Mouse (Mus musculus): ENCODE results near the gene Svs2. TPM values are rescaled to one million over a fixed set of nuclear protein-coding genes. Genes with fewer than 3 reads are reported as not detected.

Gene Svs2
- polyA plus RNA-seq, 1 experiment from 2014 or later, result not detected

DNA sequence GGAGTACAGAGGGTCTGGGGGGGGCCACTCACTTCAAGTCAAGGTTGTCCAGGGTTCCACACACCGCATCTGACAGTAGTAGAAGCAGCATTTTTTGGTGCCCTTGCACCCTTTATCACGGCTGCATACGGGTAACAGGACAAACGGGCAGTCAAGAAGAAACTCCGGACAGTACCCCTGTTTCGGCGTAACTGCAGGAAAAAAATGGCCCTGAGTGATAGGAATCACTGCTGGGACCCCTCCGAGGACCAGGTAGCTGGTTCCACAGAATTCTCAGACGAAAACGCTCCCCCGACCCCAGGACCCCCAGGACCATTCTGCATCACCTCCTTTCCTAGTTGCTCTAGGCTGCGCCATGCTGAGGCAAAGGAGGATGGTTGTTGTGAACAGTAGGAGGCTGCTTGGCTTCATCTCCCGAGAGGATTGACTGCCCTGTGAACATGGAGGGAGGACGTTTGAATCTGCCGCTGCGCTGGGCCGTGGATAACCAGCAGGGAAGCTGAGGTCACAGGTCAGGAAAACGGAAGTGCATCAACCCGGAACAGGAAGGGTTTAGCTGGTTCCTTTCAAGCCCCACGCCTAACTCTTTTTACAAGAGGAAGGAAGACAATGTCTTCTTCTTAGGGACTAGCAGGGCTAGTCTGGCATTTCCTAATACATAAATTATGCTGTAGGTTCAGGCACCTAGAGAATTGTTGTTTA, 38.5 kb downstream of the Svs2 start, which contains the start of gene Wfdc15a:
Wfdc15a (minus strand) TSS at position 505 of the 702 bp plus-strand sequence.
- Histone ChIP-seq H3K27me3 (no peaks in the 10 kb centered on the region), H3K4me1 (replicated peaks) (no peaks in the 10 kb centered on the region), H3K36me3 (no peaks in the 10 kb centered on the region), H3K4me2 (no peak within 1 kb of the TSS), H3K4me3 (replicated peaks) (no peak within 1 kb of the TSS), H3K9ac (replicated peaks) (no peak within 1 kb of the TSS), H3K27ac (no peak within 1 kb of the TSS), H3K9me3 (no peaks in the 10 kb centered on the region)
- WGBS, result 83% methylated on average over 20 of the region's 20 CpGs
- no peak for ATAC-seq (ENCODE audit: insufficient number of reproducible peaks, insufficient read depth, low FRiP score, low TSS enrichment, low read depth)

DNA sequence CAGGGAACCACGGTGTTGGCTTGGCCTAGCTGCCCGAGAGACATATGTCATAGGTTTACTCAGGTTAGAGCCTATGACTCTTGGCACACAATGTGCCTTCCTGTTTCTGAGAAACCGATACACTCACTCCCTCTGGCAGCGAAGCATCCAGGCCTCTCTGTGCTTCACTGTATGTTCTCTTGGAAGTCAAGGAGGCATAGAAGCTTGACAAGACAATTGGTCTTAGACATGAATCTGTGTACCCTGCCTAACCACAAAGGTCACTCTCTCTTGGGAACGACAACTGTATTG, 41.6 kb downstream of the Svs2 start:
- WGBS, result 89% methylated on average over 5 of the region's 5 CpGs
- ATAC-seq (ENCODE audit: insufficient number of reproducible peaks, insufficient read depth, low FRiP score, low TSS enrichment, low read depth), result no peak
- Histone ChIP-seq H3K27me3 (no peaks in the 10 kb centered on the region), H3K4me1 (replicated peaks) (no peaks in the 10 kb centered on the region), H3K9ac (replicated peaks) (no peak overlapping the region), H3K9me3 (no peaks in the 10 kb centered on the region), H3K36me3 (no peaks in the 10 kb centered on the region), H3K4me2 (no peak overlapping the region), H3K4me3 (replicated peaks) (no peak overlapping the region), H3K27ac (no peak overlapping the region)

DNA sequence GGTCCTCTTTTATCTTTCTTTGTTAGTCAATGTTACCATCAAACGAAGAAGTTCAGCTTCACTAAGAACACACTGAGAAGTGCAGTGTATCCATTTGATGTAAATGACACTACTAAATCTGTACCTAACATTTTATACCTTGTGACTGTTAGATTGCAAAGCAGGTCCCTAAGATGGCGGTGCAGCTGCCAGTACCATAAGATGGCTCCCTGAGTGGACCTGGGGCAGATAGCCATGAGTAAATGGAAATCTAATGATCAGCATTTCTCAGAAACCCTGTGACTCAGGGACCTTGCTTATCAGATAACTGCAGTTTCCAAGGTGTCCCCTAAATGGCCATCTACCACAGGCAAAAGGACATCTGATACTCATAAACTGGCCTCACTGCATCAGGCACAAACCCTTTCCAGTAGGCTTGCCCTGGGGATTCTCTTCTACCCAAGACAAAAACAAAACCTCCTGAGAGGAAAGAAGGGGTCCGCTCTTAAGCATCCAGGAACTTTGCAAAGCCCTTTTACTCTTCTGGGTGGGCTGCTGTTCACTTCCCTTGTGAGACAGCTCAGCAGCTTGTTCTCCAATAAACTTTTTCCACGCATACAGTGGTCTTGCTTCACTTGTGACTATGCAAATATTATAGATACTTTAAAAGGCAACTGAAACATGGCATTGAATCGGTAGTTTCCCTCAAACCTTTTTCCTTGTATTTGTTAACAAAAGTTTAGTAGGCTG, 42.1 kb downstream of the Svs2 start:
- Histone ChIP-seq H3K9me3 (no peaks in the 10 kb centered on the region), H3K27ac (no peak overlapping the region), H3K4me1 (replicated peaks) (no peaks in the 10 kb centered on the region), H3K4me3 (replicated peaks) (no peak overlapping the region), H3K4me2 (no peak overlapping the region), H3K9ac (replicated peaks) (no peak overlapping the region), H3K36me3 (no peaks in the 10 kb centered on the region), H3K27me3 (no peaks in the 10 kb centered on the region; the same call in 1 of the 2 replicates)
- WGBS, result 85% methylated on average over 5 of the region's 5 CpGs
- no peak for ATAC-seq (ENCODE audit: insufficient number of reproducible peaks, insufficient read depth, low FRiP score, low TSS enrichment, low read depth)

DNA sequence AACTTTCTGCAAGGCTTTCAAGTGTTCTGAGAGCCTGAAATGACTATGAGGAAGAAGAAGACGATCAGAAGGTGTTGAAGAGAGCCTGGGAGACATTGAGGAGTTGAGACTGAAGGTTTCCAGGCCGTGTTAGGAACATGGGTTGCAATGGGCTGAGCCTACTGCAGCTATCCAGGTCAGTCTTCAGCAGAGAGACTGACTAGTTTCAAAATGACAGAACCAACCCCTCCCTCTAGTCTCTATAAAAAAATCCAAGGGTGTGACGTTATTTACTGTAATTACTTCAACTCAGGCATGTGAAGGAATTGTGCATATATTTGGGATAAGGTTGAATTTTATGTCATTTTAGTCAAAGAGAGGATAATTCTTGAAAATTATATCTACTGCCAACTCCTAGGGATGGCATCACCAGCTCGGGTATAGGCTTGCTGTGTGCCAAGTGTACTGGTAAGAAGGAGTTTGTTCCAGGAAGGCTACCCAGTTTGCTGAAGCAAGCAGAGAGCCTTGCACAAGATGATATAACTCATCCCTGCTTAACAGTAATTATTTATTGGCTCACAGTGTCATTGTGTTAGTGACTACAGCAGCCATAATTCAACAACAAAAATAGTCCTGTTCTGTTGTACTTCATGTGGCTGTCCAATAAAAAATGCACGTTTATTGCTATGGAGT, 43.2 kb downstream of the Svs2 start:
- ATAC-seq (ENCODE audit: insufficient number of reproducible peaks, insufficient read depth, low FRiP score, low TSS enrichment, low read depth), result no peak
- no peak overlapping the region for H3K27ac ChIP-seq
- no peaks in the 10 kb centered on the region for H3K9me3 ChIP-seq
- H3K4me2 ChIP-seq, result no peak overlapping the region
- no peaks in the 10 kb centered on the region for H3K36me3 ChIP-seq
- WGBS, result 80% methylated on average over 5 of the region's 5 CpGs
- H3K4me3 ChIP-seq (replicated peaks), result no peak overlapping the region
- no peaks in the 10 kb centered on the region for H3K4me1 ChIP-seq (replicated peaks)
- no peak overlapping the region for H3K9ac ChIP-seq (replicated peaks)
- H3K27me3 ChIP-seq, result no peaks in the 10 kb centered on the region; the same call in 1 of the 2 replicates

DNA sequence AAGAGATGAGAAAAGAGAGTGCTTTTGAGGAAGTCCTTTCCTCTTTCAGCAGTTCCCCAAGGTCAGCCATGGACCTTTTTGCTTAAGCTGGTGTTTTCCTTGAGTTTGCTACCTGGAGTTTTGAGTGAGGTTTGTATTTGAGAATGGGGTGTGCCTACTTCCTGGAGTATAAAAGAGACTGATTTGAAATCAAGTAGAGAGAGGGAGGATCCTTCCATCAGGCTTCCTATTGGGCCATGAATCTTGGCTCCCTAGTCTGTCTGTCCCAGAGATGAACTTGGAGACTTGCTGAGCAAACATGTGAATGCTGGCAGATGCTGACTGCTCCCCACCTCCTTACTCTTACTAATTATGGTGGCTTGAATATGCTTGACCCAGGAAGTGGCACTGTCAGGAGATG, 46.0 kb downstream of the Svs2 start:
- Histone ChIP-seq H3K27me3 (peaks cover 8% of the 10 kb centered on the region), H3K4me1 (replicated peaks) (no peaks in the 10 kb centered on the region), H3K36me3 (no peaks in the 10 kb centered on the region), H3K27ac (no peak overlapping the region), H3K4me3 (replicated peaks) (no peak overlapping the region), H3K9me3 (no peaks in the 10 kb centered on the region), H3K9ac (replicated peaks) (no peak overlapping the region), H3K4me2 (no peak overlapping the region)
- no peak for ATAC-seq (ENCODE audit: insufficient number of reproducible peaks, insufficient read depth, low FRiP score, low TSS enrichment, low read depth)

DNA sequence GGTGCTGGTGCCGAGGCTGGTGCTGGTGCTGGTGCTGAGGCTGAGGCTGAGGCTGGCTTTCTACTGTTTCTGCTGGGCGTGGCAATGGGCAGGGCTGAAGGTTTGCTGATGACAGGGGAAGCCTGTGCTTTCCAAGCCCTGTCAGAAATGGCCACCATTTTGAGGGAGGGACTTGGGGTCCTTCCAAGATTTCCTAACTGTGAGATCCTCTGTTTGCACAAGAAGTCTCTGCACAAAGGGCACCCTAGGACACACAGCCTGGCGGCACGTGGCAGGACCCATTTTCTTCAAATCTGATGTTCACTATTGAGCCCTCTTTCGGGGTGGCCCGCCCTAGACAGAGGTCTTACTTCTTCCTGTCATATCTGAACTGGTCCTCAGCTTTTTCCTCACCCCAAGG, 47.7 kb downstream of the Svs2 start, which contains the start of gene Wfdc12:
Wfdc12 (minus strand) TSS at position 33 of the 400 bp plus-strand sequence.
- Histone ChIP-seq H3K4me3 (replicated peaks) (no peak within 1 kb of the TSS), H3K27me3 (peaks cover 8% of the 10 kb centered on the region), H3K4me2 (no peak within 1 kb of the TSS), H3K36me3 (no peaks in the 10 kb centered on the region), H3K9ac (replicated peaks) (no peak within 1 kb of the TSS), H3K27ac (no peak within 1 kb of the TSS), H3K9me3 (no peaks in the 10 kb centered on the region), H3K4me1 (replicated peaks) (no peaks in the 10 kb centered on the region)
- WGBS, result 85% methylated on average over 6 of the region's 6 CpGs
- no peak for ATAC-seq (ENCODE audit: insufficient number of reproducible peaks, insufficient read depth, low FRiP score, low TSS enrichment, low read depth)

DNA sequence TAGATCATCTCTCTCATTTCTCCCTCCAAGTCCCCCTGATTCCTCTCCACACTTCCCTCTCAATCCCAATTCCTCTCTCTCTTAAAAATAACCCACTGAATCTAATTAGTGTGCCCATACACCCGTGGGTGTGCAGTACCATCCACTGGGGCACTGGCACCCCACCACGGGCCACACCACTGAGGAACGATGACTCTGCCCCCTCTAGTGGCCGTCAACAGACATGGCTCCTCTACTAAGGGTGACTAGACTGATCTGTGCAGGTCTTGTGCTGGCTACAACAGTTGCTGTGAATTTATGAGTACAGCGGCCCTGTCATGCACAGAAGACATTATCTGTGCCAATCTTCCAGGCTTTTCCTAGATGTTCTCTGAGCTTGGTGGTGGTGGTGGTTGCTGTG, 49.5 kb downstream of the Svs2 start:
- Histone ChIP-seq H3K36me3 (no peaks in the 10 kb centered on the region), H3K4me2 (no peak overlapping the region), H3K4me1 (replicated peaks) (0 out of 2 replicates have a peak, but pooled peaks cover 6% of the 10 kb centered on the region), H3K27me3 (peaks cover 15% of the 10 kb centered on the region), H3K9ac (replicated peaks) (no peak overlapping the region), H3K27ac (no peak overlapping the region), H3K4me3 (replicated peaks) (no peak overlapping the region), H3K9me3 (no peaks in the 10 kb centered on the region)
- no peak for ATAC-seq (ENCODE audit: insufficient number of reproducible peaks, insufficient read depth, low FRiP score, low TSS enrichment, low read depth)
- 31% methylated on average over 5 of the region's 5 CpGs for WGBS

Other genes with a start within 250 kb of the Svs2 start
- gene Ywhab, start 243.5 kb downstream of the Svs2 start, polyA plus RNA-seq (2016; fragmentation: Nextera tagmentation; extraction: Ambion mirVana), result 315 and 333 TPM in 2 replicates
- 3.1 and 3.7 TPM in 2 replicates for gene Pabpc1l, start 213.0 kb downstream of the Svs2 start, polyA plus RNA-seq (2016; fragmentation: Nextera tagmentation; extraction: Ambion mirVana)
- 28.2 and 29.6 TPM in 2 replicates for gene Stk4, start 168.1 kb downstream of the Svs2 start, polyA plus RNA-seq (2016; fragmentation: Nextera tagmentation; extraction: Ambion mirVana)
- 53.6 and 53.7 TPM in 2 replicates for gene Tomm34, start 167.3 kb downstream of the Svs2 start, polyA plus RNA-seq (2016; fragmentation: Nextera tagmentation; extraction: Ambion mirVana)
- gene Kcns1, start 67.4 kb downstream of the Svs2 start, polyA plus RNA-seq (2016; fragmentation: Nextera tagmentation; extraction: Ambion mirVana), result 1.1 and 1.3 TPM in 2 replicates
- gene Wfdc5, start 55.7 kb downstream of the Svs2 start, polyA plus RNA-seq (2016; fragmentation: Nextera tagmentation; extraction: Ambion mirVana), result not detected in 2 replicates
- gene Wfdc12, start 47.9 kb downstream of the Svs2 start, polyA plus RNA-seq (2016; fragmentation: Nextera tagmentation; extraction: Ambion mirVana), result not detected in 2 replicates
- not detected in 2 replicates for gene Wfdc15a, start 38.3 kb downstream of the Svs2 start, polyA plus RNA-seq (2016; fragmentation: Nextera tagmentation; extraction: Ambion mirVana)
- gene Wfdc15b, start 16.8 kb downstream of the Svs2 start, polyA plus RNA-seq (2016; fragmentation: Nextera tagmentation; extraction: Ambion mirVana), result not detected in 2 replicates
- gene Svs3b, start 18.2 kb upstream of the Svs2 start, polyA plus RNA-seq (2016; fragmentation: Nextera tagmentation; extraction: Ambion mirVana), result not detected in 2 replicates
- not detected in 2 replicates for gene Svs4, start 40.0 kb upstream of the Svs2 start, polyA plus RNA-seq (2016; fragmentation: Nextera tagmentation; extraction: Ambion mirVana)
- not detected in 2 replicates for gene Svs3a, start 50.8 kb upstream of the Svs2 start, polyA plus RNA-seq (2016; fragmentation: Nextera tagmentation; extraction: Ambion mirVana)
- gene Svs6, start 78.3 kb upstream of the Svs2 start, polyA plus RNA-seq (2016; fragmentation: Nextera tagmentation; extraction: Ambion mirVana), result not detected in 2 replicates
- not detected in 2 replicates for gene Svs5, start 94.3 kb upstream of the Svs2 start, polyA plus RNA-seq (2016; fragmentation: Nextera tagmentation; extraction: Ambion mirVana)
- gene Slpi, start 150.6 kb upstream of the Svs2 start, polyA plus RNA-seq (2016; fragmentation: Nextera tagmentation; extraction: Ambion mirVana), result 1.2 and 2.5 TPM in 2 replicates
- gene Rbpjl, start 164.7 kb upstream of the Svs2 start, polyA plus RNA-seq (2016; fragmentation: Nextera tagmentation; extraction: Ambion mirVana), result 0.40 and 0.55 TPM in 2 replicates
- 50.5 and 78.0 TPM in 2 replicates for gene Matn4, start 166.7 kb upstream of the Svs2 start, polyA plus RNA-seq (2016; fragmentation: Nextera tagmentation; extraction: Ambion mirVana)
- 34.3 and 36.5 TPM in 2 replicates for gene Sdc4, start 205.4 kb upstream of the Svs2 start, polyA plus RNA-seq (2016; fragmentation: Nextera tagmentation; extraction: Ambion mirVana)
- gene Sys1, start 218.5 kb upstream of the Svs2 start, polyA plus RNA-seq (2016; fragmentation: Nextera tagmentation; extraction: Ambion mirVana), result 55.2 and 59.2 TPM in 2 replicates
- gene Gm20458, start 222.5 kb upstream of the Svs2 start, polyA plus RNA-seq (2016; fragmentation: Nextera tagmentation; extraction: Ambion mirVana), result 2.3 and 3.4 TPM in 2 replicates
- not detected in 2 replicates for gene Trp53tg5, start 235.3 kb upstream of the Svs2 start, polyA plus RNA-seq (2016; fragmentation: Nextera tagmentation; extraction: Ambion mirVana)
- gene Dbndd2, start 247.6 kb upstream of the Svs2 start, polyA plus RNA-seq (2016; fragmentation: Nextera tagmentation; extraction: Ambion mirVana), result 1.2 and 1.7 TPM in 2 replicates

Measured in limb, embryonic 12.5 days (tissue).